In genomic region chr13:45773381-45774168, GRCm38 (mm10) we compare ENCODE assay signal across 17 mouse cellular contexts.
DNase-seq lines count a peak whose midpoint lies in the region; ATAC-seq and TF ChIP-seq lines count a peak whose summit lies in the region.
"Had no signal": no experiment of that assay in that cellular context is flagged by ENCODE, and none has a peak within 500 bp of the region (broad histone marks: within the 10 kb centered on the region; RNA-seq: fewer than 3 reads in every experiment).

No protein-coding gene starts in this region.

- no peak for DNase-seq in hindbrain, postnatal 0 days (ENCODE audit: low spot score)
- DNase-seq in brain, adult 2 months (ENCODE audit: low read depth, low spot score), result peak; percentile 20
- no peak for DNase-seq in cerebellum, adult 11 months
- DNase-seq in heart, embryonic 10.5 days (ENCODE audit: low spot score), result no peak
- DNase-seq: B cell, adult 2 months; cerebellum, postnatal 14 days; heart, postnatal 4 days; kidney, postnatal 4 days; lung, adult 2 months had no signal

- ATAC-seq in hindbrain, embryonic 12.5 days (ENCODE audit: low FRiP score), result no peak
- ATAC-seq in hindbrain, postnatal 0 days, result no peak
- no peak for ATAC-seq in forebrain, embryonic 15.5 days (replicated peaks)
- peak; percentile 40; the same call in 1 of the 2 replicates for ATAC-seq in neural tube, embryonic 13.5 days (ENCODE audit: low read depth)
- ATAC-seq: intestine, embryonic 16.5 days; liver, embryonic 12.5 days had no signal

- peak overlapping the region; percentile 30; the same call in 1 of the 2 replicates for H3K27ac ChIP-seq in hindbrain, embryonic 12.5 days
- no peak overlapping the region for H3K27ac ChIP-seq in hindbrain, postnatal 0 days
- H3K27ac ChIP-seq in forebrain, embryonic 15.5 days (replicated peaks), result peak overlapping the region; percentile 75
- H3K27ac ChIP-seq in neural tube, embryonic 13.5 days (replicated peaks), result peak overlapping the region; percentile 65
- no peak overlapping the region for H3K27ac ChIP-seq in heart, embryonic 10.5 days
- H3K27ac ChIP-seq: embryonic facial prominence, embryonic 13.5 days; limb, embryonic 12.5 days; liver, embryonic 12.5 days had no signal

- 0 out of 2 replicates have a peak overlapping the region, but pooled peaks have one; percentile 4 for H3K9ac ChIP-seq in hindbrain, embryonic 12.5 days
- no peak overlapping the region for H3K9ac ChIP-seq in hindbrain, postnatal 0 days (replicated peaks; ENCODE audit: low read length)
- H3K9ac ChIP-seq in forebrain, embryonic 15.5 days (replicated peaks), result 0 out of 2 replicates have a peak overlapping the region, but pooled peaks have one; percentile 15
- peak overlapping the region; percentile 46 for H3K9ac ChIP-seq in neural tube, embryonic 13.5 days
- H3K9ac ChIP-seq: embryonic facial prominence, embryonic 13.5 days; limb, embryonic 12.5 days; liver, embryonic 12.5 days had no signal

- H3K4me2 ChIP-seq in hindbrain, embryonic 12.5 days (replicated peaks), result no peak overlapping the region
- H3K4me2 ChIP-seq in hindbrain, postnatal 0 days (ENCODE audit: low read depth, low read length), result no peak overlapping the region; the same call in 1 of the 2 replicates
- H3K4me2 ChIP-seq in forebrain, embryonic 15.5 days (replicated peaks), result peak overlapping the region; percentile 36
- H3K4me2 ChIP-seq in neural tube, embryonic 13.5 days, result peak overlapping the region; percentile 37
- H3K4me2 ChIP-seq: embryonic facial prominence, embryonic 13.5 days; limb, embryonic 12.5 days; liver, embryonic 12.5 days had no signal

- no peaks in the 10 kb centered on the region for H3K9me3 ChIP-seq in hindbrain, embryonic 12.5 days (replicated peaks)
- no peaks in the 10 kb centered on the region for H3K9me3 ChIP-seq in hindbrain, postnatal 0 days (ENCODE audit: low read length)
- H3K9me3 ChIP-seq in forebrain, embryonic 15.5 days, result no peaks in the 10 kb centered on the region
- H3K9me3 ChIP-seq in neural tube, embryonic 13.5 days, result no peaks in the 10 kb centered on the region
- H3K9me3 ChIP-seq in heart, embryonic 10.5 days, result no peaks in the 10 kb centered on the region
- H3K9me3 ChIP-seq: embryonic facial prominence, embryonic 13.5 days; limb, embryonic 12.5 days; liver, embryonic 12.5 days; megakaryocyte, embryonic 14.5 days had no signal

- no peaks in the 10 kb centered on the region for H3K36me3 ChIP-seq in hindbrain, embryonic 12.5 days
- H3K36me3 ChIP-seq in hindbrain, postnatal 0 days (ENCODE audit: insufficient read depth, low read length), result no peaks in the 10 kb centered on the region
- no peaks in the 10 kb centered on the region for H3K36me3 ChIP-seq in forebrain, embryonic 15.5 days
- H3K36me3 ChIP-seq in neural tube, embryonic 13.5 days, result peaks cover 4% of the 10 kb centered on the region; the same call in 1 of the 2 replicates
- H3K36me3 ChIP-seq in heart, embryonic 10.5 days, result peaks cover 7% of the 10 kb centered on the region
- H3K36me3 ChIP-seq: embryonic facial prominence, embryonic 13.5 days; limb, embryonic 12.5 days; liver, embryonic 12.5 days had no signal

- no peak for TF ChIP-seq CTCF in hindbrain, postnatal 0 days (IDR thresholded peaks at IDR 0.05; ENCODE audit: low read depth)

- H3K4me3 ChIP-seq in hindbrain, embryonic 12.5 days, result no peak overlapping the region
- H3K4me3 ChIP-seq in hindbrain, postnatal 0 days (ENCODE audit: low read length), result no peak overlapping the region
- H3K4me3 ChIP-seq in forebrain, embryonic 15.5 days, result peak overlapping the region; percentile 9; the same call in 1 of the 2 replicates
- H3K4me3 ChIP-seq in neural tube, embryonic 13.5 days, result no peak overlapping the region
- H3K4me3 ChIP-seq in heart, embryonic 10.5 days, result no peak overlapping the region
- H3K4me3 ChIP-seq: embryonic facial prominence, embryonic 13.5 days; limb, embryonic 12.5 days; liver, embryonic 12.5 days; megakaryocyte, embryonic 14.5 days had no signal

- H3K27me3 ChIP-seq in hindbrain, embryonic 12.5 days, result no peaks in the 10 kb centered on the region
- no peaks in the 10 kb centered on the region for H3K27me3 ChIP-seq in hindbrain, postnatal 0 days (ENCODE audit: insufficient read depth, low read length)
- no peaks in the 10 kb centered on the region for H3K27me3 ChIP-seq in forebrain, embryonic 15.5 days
- H3K27me3 ChIP-seq in neural tube, embryonic 13.5 days, result no peaks in the 10 kb centered on the region
- H3K27me3 ChIP-seq in heart, embryonic 10.5 days (ENCODE audit: insufficient read depth, poor library complexity, severe bottlenecking), result no peaks in the 10 kb centered on the region
- H3K27me3 ChIP-seq: embryonic facial prominence, embryonic 13.5 days; limb, embryonic 12.5 days; liver, embryonic 12.5 days; megakaryocyte, embryonic 14.5 days had no signal

- 0 out of 2 replicates have a peak, but pooled peaks cover 10% of the 10 kb centered on the region for H3K4me1 ChIP-seq in hindbrain, embryonic 12.5 days
- H3K4me1 ChIP-seq in hindbrain, postnatal 0 days (ENCODE audit: insufficient read depth, low read length), result no peaks in the 10 kb centered on the region
- H3K4me1 ChIP-seq in forebrain, embryonic 15.5 days, result peaks cover 12% of the 10 kb centered on the region
- peaks cover 21% of the 10 kb centered on the region for H3K4me1 ChIP-seq in neural tube, embryonic 13.5 days (replicated peaks)
- peaks cover 13% of the 10 kb centered on the region for H3K4me1 ChIP-seq in heart, embryonic 10.5 days

- 71% methylated on average over 21 of the region's 21 CpGs for WGBS in hindbrain, embryonic 12.5 days
- 51% methylated on average over 21 of the region's 21 CpGs for WGBS in hindbrain, postnatal 0 days
- WGBS in forebrain, embryonic 15.5 days, result 25% methylated on average over 21 of the region's 21 CpGs
- 38% methylated on average over 21 of the region's 21 CpGs for WGBS in neural tube, embryonic 13.5 days
- 81% methylated on average over 21 of the region's 21 CpGs for WGBS in heart, embryonic 10.5 days

Comparison
In these comparisons a context has a peak if more than half of its experiments do, and no peak if none do; other contexts are left out.
1. H3K27ac ChIP-seq: peak in hindbrain, embryonic 12.5 days (single experiment), forebrain, embryonic 15.5 days (single experiment) and neural tube, embryonic 13.5 days (single experiment); none in hindbrain, postnatal 0 days (single experiment) and heart, embryonic 10.5 days (single experiment).
2. H3K4me2 ChIP-seq: peak in forebrain, embryonic 15.5 days (single experiment) and neural tube, embryonic 13.5 days (single experiment); none in hindbrain, embryonic 12.5 days (single experiment) and hindbrain, postnatal 0 days (single experiment).